Mouse (Mus musculus) T-helper 17 cell (primary cell): Measurements from ENCODE around the gene Nubpl.
"Not testable (repeated sequence)": the region's sequence is repeated elsewhere in the genome, so short reads cannot be mapped to it uniquely, and the experiment has no call there.

Source experiments
- in situ Hi-C, 2 experiments: fragments of 300-600 bp; cut with MboI, MseI; formaldehyde crosslinking; loops; 1 replicate in 1 of 2; 2 replicates in 1 of 2; pipeline ENCODE4 v1.15.1; 2025; ENCODE audit warnings: high pct_unique_total_duplicates in 2 of 2

The Nubpl gene

DNA sequence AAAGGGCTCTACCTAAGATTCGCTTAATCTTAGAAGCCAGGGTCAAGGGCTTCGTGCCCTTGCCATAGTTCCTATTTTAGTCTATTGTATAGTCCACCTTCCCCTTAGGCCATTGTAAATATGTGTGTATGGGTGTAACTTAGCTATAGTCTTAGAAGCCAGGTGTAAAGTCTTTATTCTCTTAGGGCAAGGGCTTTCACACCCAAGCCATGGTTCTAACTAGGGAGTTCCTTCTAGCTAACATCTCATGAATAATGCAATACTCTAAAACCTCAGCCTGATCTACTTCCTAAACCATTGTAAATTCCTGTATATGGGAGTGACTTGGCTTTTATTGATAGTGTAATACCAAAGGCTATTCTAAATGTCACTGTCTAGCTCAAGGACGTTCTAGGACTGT, 134.4 kb downstream of the Nubpl start:
- in situ Hi-C loops = not testable (repeated sequence)

DNA sequence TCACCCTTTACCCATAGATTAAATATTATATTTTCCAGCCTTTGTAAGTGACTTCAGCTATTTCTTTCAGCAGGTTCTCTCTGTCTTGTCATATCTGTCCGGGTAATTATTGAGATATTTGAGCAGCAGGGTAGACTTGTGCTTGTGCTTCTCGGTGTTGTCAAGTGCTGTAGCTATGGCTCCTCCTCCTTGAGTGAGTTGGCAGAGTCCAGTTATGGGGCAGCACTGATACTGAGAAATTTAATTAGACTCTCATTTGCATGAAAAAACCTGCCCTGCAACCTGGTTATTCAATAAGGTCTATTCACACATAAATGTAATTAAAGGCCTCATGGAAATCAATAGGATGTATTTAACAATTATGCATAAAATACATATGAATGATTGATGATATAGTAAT, 145.2 kb downstream of the Nubpl start:
- in situ Hi-C loops = no loop called here

DNA sequence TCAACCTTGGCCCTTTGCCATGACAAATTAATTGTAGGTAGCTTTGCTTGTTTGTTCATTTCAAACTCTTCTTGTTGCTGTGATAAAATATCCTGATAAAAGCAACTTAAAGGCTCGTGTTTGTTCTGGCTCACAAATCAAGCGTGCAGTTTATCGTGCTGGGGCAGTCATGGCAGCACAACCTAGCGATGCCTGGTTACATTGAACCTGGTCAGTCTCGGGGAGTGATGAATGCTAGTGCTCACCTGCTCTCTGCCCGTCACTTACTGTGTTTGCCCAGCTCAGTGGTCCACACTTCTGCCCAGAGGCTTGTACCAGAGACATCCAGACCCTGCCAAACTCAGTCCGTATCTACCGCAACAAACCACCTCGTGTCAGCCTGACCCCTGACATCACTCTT, 149.9 kb downstream of the Nubpl start:
- in situ Hi-C loops = no loop called here

DNA sequence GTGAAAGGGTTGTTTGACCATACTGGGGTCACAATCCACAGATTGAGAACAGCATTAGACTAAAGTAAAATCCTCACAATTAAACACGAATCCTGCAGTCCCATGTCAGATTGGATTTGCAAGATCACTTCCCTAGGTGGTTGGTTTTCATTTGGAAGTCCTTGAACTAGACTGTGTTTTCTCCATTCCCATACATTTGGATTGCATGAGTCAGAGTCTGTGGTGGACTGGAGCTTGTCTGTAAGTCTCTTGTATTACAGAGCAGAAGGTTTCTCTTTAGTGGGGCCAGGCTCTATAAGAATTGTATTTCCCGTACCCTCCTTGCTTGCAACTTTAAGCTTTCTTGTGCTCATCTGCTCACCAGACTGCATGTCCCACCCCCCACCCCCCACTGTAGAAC, 151.0 kb downstream of the Nubpl start:
- in situ Hi-C loops = no loop called here

DNA sequence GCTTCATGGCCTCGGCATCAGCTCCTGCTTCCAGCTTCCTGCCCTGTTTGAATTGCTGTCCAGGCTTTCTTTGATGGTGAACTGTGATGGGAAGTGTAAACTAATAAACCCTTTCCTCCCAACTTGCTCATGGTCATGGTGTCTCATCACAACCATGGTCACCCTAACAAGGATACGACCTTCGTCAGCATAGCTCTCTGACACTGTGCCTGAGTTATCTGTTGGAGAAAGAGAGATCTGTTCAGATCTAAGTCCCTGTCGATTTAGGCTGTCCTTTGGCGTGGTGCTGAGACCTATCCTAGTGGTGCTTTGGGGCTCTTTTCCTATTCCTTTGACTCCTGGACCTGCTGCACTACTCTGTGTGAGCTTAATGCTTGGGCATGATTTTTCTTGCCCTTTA, 156.6 kb downstream of the Nubpl start:
- in situ Hi-C loops = loop anchor here in 1 of 2 experiments (5.0 kb wide), 1 partner anchor 623 kb away; no protein-coding TSS in a partner anchor

DNA sequence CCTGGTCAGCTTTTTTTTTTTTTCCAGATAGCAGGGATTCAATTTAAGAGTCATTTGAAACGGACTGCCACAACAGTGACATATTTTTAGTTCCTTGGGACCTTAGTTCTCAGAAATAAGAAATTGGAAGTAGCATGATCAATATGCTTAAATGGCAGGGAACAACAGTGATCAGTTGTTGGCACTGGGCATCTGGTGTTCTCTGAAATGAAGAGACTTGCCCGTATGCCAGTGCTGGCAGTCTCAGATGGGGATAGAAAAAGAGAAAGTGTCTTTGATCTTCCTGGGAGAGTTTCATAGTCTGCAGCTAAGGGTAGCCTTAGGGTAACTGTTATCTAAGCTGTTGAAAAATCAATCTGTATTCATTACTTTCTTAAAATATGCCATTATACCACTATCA, 170.6 kb downstream of the Nubpl start:
- in situ Hi-C loops = no loop called here

DNA sequence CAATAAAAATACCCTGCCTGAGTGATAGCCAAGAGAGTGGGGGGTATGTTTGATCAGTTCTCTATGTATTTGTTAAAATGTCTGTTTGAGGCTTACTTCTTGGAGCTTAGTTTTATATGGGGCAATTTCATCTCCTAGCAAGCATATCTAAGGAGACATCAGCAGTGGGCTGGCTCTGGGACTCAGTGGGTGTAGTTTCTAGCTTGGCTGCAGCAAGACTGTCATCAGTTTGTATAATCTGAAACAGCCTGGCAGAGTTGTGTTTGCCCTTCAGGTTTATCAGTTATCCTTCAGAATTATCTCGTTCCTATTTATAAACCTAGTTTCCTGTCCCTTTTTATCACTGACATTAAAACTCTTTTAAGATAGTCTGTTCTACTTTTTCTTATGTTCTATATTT, 175.3 kb downstream of the Nubpl start:
- in situ Hi-C loops = no loop called here

DNA sequence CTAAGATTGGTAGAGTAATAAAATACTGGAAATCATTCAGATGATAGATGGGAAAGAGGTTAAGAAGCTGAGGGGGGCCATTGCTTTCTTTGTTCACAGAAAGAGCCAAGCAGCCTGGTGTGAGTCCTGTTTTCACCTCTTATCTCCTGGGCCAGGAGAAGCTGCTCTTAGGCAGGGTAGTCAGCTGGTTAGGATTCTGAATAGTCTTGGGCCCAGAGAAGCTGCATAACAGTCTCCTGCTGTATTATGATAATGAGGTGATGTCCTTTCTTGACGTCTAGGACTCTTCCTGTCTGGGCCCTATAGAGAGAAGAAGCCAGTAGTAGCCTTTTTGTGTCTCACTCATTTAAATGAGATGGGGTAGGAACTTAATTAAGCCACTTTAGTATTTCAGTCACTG, 178.8 kb downstream of the Nubpl start:
- in situ Hi-C loops = no loop called here

DNA sequence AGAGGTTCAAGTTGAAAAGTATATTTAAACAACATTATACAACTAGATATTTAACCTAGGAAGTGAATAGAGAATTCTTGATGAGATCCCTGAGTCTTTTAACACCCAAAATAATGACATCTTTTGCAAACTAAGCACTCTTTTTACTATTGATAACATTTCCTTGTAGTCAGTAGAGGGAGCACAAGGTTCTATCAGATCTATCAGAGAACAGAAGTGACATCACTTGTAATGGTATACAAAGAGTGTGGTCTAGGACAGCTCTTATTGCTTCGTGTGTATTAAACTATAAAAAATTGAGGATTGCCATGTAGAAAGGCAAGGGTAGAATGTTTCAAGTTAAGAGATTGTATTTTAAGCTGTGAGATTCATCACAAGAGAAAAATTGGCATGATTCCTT, 183.7 kb downstream of the Nubpl start:
- in situ Hi-C loops = no loop called here

DNA sequence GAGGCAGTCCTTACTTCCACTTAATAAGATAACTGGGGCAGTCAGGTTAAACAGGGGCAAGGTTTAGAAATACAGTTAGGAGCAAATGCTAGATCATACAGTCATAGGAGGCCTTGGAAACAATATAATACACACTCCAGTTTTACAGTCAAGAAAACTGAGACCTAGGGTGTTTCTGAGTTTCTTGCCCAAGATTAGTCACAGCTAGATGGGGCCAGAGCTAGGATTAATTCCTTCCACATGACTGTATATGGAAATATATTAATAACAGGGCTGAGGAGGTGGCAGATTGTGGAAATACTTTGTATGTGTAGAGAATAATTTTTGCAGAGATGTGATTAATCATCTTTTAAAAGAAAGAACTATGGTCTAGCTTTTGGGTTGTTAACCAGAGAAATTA, 186.9 kb downstream of the Nubpl start:
- in situ Hi-C loops = no loop called here

DNA sequence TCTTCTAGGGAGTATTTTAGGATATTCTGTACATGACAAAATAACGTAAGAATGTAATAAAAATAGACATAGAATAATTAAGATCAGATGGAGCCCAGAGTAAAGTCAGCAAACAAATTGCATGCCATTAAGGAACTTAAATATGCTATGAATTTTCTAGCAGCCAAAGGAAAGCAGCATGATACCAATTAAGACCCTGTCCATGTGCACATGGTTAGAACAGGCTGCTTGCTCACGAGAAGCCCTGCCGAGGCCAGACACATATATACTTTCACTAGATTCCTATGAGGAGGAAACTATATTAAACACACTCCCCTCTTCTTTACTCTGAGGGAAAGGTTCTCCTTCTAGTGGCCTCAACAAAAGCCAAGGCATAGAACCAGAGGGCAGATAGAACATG, 189.3 kb downstream of the Nubpl start:
- in situ Hi-C loops = no loop called here

DNA sequence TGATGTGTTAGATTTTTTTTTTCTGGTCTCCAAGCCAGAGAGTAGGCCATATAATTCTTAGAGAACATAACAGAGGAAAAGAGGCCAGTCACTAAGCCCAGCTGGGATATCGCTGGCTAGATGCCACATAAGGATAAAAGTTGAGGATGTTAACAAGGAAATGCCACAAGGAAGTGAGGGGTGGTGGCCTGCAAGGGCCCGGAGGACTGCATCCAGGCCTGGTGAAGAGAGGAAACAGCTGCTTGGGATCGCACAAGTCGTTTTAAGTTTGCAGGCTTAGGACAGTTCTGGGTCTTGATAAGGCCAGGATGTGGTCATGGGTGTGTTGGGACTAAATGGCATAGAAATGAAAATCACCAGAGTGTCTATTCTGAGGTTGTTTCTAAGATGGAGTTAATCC, 191.0 kb downstream of the Nubpl start:
- in situ Hi-C loops = no loop called here

DNA sequence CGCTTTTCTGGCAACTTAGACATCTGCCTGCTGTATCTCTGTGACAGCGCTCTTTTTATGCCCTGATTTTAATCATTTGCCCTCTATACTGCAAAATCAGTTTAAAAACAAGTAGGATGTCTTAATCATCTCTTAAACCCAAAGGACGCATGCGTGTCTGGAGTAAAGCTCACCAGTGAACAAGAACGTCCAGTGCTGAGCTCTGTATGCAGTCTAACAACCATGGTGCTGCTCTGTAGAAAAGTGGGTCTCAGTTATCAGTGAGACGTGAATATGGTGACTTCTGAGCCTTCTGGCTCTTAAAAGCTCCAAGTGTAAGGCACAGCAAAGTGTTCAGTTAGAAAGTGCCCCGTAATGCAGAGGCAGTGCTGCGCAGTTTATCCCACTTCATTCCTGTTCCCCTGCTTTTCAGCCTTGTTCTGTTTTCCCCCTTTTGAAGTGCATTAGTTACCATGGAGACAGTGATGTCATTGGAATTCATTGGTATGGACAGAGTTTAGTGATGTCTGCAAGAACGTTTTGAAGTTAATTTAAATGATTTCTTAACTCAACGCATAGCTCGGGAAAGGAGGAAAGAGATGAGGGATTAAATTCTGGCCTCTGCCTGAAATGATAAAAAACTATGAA, 191.5 kb downstream of the Nubpl start:
- in situ Hi-C loops = no loop called here

DNA sequence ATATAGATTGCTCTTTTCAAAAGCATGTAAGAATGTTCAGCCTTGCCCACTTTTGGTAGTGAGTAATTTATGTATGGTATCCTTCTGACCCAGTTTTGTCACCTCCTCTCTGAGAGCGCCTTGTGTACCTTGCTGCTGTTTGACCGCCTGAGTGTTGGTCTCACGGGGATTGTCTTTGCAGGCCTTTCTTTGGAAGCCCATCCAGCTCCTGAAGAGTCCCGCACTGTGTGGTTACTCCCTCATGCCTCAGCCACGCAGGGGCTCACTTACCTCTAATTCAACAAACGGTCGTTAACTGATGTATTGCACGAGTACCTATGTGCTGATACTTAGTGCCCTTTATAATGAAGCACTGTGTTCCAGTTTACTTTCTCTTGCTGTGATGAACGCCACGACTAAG, 192.1 kb downstream of the Nubpl start:
- in situ Hi-C loops = no loop called here

DNA sequence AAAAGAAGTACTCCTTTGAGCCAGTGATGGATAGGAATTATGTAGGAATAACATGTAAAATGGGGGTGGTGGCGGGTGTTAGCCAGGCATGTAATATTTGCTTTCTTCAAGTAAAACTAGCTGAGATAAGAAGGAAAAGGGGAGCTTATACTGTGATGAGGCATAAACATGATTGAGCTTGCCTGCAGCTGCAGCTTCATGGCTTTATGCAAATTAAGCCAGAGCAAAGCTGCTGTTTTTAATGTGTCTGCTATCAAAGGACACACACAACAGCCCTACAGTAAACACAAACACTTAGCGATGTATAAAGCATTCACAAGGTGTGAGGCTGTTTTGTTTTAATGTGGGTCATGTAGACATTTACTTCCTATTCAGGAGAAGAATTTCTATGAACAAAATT, 196.4 kb downstream of the Nubpl start:
- in situ Hi-C loops = no loop called here

DNA sequence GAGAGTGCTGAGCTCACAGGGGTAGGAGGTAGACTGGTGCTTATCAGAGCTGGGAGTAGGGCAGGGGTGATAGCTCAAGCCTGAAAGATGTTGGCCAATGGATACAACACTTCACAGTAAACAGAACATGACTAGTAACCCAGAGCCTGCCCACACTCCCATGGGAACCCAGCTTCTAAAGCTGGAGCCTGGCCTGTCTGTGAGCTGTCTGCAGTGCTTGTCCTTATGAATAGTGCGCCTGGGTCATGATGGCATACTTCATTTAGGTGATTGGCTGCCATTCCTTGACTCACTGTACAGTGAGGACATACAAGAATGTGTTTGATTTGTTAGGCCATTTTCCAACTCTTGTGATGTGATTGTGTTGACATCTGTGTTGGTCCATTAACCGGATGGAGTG, 200.5 kb downstream of the Nubpl start:
- in situ Hi-C loops = no loop called here

DNA sequence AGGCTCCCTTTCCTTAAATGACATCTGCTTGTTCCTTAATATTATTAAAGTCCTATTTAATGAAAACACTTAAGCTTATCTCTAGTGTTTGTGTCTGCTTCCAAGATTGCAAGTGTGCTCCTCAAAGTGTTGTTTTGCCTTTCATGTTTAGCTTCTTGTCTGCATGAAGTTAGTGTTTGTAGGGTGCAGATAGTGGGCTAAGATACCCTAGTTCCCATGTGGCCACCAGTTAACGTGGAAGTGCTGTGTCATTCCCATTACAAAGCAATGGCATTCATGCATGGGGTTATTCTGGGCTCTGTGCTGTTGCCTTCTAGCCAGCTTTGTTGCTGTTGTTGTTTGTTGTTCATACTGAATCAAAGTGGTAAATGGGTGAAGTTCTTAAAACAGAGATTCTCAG, 201.1 kb downstream of the Nubpl start:
- in situ Hi-C loops = no loop called here

DNA sequence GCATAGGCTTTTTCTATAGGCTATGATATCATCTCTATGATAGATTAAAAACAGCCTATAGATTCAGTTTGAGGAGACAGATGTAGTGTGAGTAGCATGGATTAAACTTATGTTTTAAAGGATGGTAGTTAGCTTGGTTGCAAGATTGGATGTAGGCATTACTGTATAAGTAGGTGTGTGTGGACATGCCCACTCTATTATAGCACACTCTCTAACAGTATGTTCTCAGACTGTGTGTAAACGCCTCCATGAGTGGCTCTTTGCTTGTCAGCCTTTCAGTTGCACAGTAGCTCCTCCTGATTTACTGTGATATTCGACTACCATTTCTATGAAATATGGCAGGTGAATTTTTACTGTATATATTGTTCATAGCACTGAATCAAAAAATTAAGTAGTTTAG, 205.4 kb downstream of the Nubpl start:
- in situ Hi-C loops = no loop called here

DNA sequence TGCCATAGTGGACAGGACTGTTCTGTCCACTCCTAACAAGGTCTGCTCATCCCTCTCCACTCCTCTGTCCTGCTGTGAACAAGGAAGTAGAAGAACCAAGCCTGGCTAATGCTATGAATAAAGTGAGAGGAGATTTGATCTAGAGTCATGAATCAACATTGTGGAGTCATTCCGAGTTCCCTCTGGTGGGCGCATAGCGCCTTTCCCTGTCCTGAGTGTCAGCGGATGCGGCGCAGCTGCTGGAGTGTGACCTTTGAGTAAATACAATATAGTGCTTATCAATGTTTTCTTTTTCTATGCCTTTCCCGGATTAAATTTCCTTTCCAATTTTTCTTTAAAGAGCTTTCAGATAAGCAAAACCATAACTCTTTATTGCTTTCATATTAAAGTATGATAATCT, 208.8 kb downstream of the Nubpl start:
- in situ Hi-C loops = no loop called here

DNA sequence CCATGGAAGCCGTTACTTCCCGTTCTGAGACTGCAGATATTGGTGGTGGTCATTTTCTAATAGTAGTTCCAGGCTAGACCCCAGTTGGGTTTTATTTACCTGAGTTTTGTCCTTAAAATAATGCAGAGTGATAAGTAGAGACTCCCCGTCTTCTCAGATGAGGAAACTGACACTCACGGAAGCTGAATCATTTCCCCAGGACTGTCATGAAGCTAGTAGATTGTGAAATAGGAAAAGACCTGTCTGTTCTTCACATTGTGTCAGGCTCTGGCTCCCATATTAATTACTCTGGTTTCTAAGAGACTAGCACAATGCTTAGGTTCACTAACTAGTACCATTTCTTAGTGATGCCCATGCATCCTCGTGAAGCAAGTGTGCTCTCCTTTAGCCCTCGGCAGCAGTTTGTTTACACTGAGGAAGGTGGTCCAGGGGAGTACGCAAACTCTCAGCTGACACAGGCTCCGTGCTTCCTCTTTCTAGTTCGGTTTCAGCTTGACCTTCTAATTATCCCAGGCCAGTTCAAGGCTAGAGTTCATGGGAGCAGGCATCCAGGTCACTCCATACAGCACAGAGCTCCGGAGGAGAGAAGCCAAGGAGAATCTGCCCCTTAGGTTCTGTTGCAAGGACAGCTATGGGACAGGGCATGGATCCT, 209.9 kb downstream of the Nubpl start:
- in situ Hi-C loops = no loop called here

DNA sequence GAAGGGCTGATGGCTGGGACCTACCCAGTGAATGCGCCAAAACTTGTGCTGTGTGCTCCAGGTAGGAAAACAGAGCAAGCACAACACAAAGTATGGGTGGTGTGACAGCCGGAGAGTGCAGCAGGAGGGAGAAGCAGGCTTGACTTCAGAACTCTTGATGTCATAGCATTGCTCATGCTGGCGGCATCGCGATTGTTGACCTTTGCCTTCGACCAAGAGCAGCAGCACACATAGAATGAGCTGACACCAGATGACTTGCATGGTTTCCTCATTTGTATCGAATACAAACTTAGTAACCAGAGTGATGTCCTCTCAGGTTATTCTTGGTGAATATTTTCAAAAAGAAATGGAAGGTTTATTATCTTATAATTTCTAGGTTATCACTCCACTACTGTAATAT, 211.1 kb downstream of the Nubpl start:
- in situ Hi-C loops = no loop called here

DNA sequence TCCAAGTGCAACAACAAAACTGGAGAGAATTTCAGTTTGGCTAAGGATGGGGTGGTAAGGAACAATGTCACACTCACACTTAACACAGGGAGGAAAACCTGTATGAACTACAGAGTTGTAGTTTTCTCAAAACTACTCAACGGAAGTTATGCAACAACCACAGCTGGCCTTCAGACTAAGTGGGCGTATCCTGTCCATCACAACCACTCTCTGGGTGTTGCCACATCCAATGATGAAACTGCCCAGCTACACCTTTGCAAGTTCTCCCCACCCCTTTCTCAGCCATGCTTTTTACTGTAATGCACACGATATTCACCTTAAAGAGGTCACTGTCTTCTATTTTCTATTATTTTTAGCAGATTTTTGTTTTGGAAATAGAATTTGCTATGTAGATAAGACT, 217.3 kb downstream of the Nubpl start:
- in situ Hi-C loops = no loop called here

DNA sequence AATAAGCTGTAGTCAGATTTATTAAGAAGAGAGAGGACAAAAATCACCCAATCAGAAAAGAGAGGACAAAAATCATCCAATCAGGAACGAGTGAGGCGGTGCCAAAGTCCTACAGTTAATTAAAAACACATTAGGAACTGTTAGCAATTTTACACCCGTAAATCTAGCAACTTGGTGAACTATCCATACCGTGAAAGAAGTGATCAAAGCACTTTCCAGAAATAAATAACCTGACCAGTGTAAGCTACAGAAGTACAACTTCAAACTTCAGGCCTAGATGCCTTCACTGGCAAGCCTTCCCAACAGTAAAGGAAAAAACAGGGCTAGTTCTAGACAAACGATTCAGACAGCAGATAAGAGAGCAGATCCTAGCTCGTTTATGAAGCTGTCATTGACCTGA, 220.1 kb downstream of the Nubpl start:
- in situ Hi-C loops = no loop called here

DNA sequence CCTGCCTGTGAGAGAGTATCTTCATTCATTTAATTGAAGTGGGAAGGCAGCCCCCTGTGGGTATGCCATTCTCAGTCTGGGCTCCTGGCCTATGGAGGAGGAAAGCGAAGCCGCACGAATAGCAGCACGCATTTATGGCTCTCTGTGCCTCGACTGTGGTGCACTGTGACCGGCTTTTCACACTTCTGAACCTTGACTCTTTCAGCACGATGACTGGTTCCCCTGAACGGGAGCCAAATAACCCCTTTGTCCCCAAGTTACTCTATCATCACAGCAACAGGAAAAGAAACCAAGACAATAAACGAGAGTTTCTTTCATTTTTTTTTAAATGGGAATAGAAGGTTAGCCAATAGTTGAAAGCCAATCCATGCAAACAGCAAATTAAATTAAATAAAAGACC, 220.9 kb downstream of the Nubpl start:
- in situ Hi-C loops = no loop called here
